Mouse (Mus musculus) hindbrain, embryonic 16.5 days (tissue): ENCODE data around the gene Galt. TPM values are rescaled to one million over a fixed set of nuclear protein-coding genes. Genes with fewer than 3 reads are reported as not detected.

ENCODE experiments used
- ATAC-seq: fragments of 200-750 bp; cut with Nextera tagmentation; 2 replicates; pipeline ENCODE4 v1.8.0; 2017; ENCODE audit warnings: moderate TSS enrichment, moderate library complexity
- H3K27ac ChIP-seq: fragments of 300-500 bp; sonication (generic); 2 replicates; pipeline ENCODE4 v1.5.1; 2014; ENCODE audit warnings: low read depth, mild to moderate bottlenecking, control low read depth, low read length, moderate library complexity
- H3K27me3 ChIP-seq: fragments of 300-500 bp; sonication (generic); replicated peaks from 2 replicates; pipeline ENCODE4 v1.6.1; 2014; ENCODE audit warnings: low read length; ENCODE audit not compliant: control insufficient read depth, insufficient read depth
- H3K36me3 ChIP-seq: fragments of 300-500 bp; sonication (generic); 2 replicates; pipeline ENCODE4 v1.6.1; 2014; ENCODE audit warnings: mild to moderate bottlenecking, low read length, moderate library complexity, mixed read lengths; ENCODE audit not compliant: control insufficient read depth, insufficient read depth
- H3K4me1 ChIP-seq: fragments of 300-500 bp; sonication (generic); 2 replicates; pipeline ENCODE4 v1.6.1; 2014; ENCODE audit warnings: low read depth, low read length; ENCODE audit not compliant: control insufficient read depth, insufficient read depth
- H3K4me2 ChIP-seq: fragments of 300-500 bp; sonication (generic); 2 replicates; pipeline ENCODE4 v1.6.1; 2014; ENCODE audit warnings: mild to moderate bottlenecking, low read length, control low read depth, moderate library complexity
- H3K4me3 ChIP-seq: fragments of 300-500 bp; sonication (generic); 2 replicates; pipeline ENCODE4 v1.5.1; 2014; ENCODE audit warnings: mild to moderate bottlenecking, low read length, control low read depth, moderate library complexity
- H3K9ac ChIP-seq: fragments of 300-500 bp; sonication (generic); 2 replicates; pipeline ENCODE4 v1.6.1; 2014; ENCODE audit warnings: low read depth, mild to moderate bottlenecking, control low read depth, low read length, moderate library complexity
- H3K9me3 ChIP-seq: fragments of 300-500 bp; sonication (generic); 2 replicates; pipeline ENCODE4 v1.6.1; 2014; ENCODE audit warnings: mild to moderate bottlenecking, low read length, moderate library complexity; ENCODE audit not compliant: control insufficient read depth
- WGBS: fragments of 180-500 bp; shearing (Covaris S2); extraction: QIAGEN DNeasy Blood & Tissue Kit; methylation state at CpG from one replicate; pipeline ENCODE4 v1.1.7; 2014; 5-methylcytosine and 5-hydroxymethylcytosine counted together
- polyA plus RNA-seq: library from polyadenylated mRNA; unstranded; fragments of >200 nt; fragmentation: Nextera tagmentation; extraction: Ambion mirVana; gene quantifications from 2 replicates; pipeline ENCODE4 v1.2.1, GENCODE M21; 2015

The Galt gene
- polyA plus RNA-seq, 1 experiment from 2014 or later, result 61.8 TPM

DNA sequence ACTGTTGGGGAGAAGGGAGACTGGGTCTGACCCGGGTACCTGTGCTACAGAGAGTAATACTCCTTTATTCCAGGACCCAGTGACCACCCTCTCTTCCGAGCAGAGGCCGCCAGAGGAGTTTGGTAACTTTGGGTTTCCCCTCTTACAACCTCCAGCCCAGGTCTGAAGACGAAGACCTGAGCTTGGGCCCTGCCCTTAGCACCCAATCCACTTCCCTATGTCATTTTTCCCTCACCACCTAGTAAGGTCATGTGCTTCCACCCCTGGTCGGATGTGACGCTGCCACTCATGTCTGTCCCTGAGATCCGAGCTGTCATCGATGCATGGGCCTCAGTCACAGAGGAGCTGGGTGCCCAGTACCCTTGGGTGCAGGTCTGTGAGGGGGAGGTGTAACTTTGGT is 1.4 kb downstream of the Galt start:
- peak overlapping the region; percentile 77 for H3K9ac ChIP-seq
- peaks cover 29% of the 10 kb centered on the region for H3K4me1 ChIP-seq
- H3K9me3 ChIP-seq, result no peaks in the 10 kb centered on the region
- ATAC-seq, result no peak
- H3K4me3 ChIP-seq, result peak overlapping the region; percentile 66
- H3K27ac ChIP-seq, result no peak overlapping the region
- no peaks in the 10 kb centered on the region for H3K36me3 ChIP-seq
- no peaks in the 10 kb centered on the region for H3K27me3 ChIP-seq
- 76% methylated on average over 8 of the region's 8 CpGs for WGBS
- peak overlapping the region; percentile 80 for H3K4me2 ChIP-seq

DNA sequence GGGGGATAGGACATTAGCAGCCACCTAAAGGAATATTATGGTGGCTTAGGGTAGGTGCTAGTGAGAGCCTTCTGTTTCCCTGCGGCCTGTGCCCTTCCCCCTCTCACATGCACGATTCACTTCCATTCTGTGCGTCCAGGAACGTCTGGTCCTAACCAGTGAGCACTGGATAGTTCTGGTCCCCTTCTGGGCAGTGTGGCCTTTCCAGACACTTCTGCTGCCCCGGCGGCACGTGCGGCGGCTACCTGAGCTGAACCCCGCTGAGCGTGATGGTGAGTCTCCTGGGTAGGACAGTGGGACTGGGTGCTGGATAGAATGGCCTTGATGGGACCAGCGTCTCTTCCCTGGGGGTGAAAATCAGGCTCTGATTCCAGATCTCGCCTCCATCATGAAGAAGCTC is 2.3 kb downstream of the Galt start:
- WGBS, result 90% methylated on average over 13 of the region's 13 CpGs
- H3K9ac ChIP-seq, result no peak overlapping the region
- no peak overlapping the region for H3K4me3 ChIP-seq
- no peak overlapping the region for H3K4me2 ChIP-seq
- H3K4me1 ChIP-seq, result peaks cover 33% of the 10 kb centered on the region
- no peaks in the 10 kb centered on the region for H3K9me3 ChIP-seq
- no peak overlapping the region for H3K27ac ChIP-seq
- no peaks in the 10 kb centered on the region for H3K36me3 ChIP-seq
- H3K27me3 ChIP-seq, result no peaks in the 10 kb centered on the region
- no peak for ATAC-seq

DNA sequence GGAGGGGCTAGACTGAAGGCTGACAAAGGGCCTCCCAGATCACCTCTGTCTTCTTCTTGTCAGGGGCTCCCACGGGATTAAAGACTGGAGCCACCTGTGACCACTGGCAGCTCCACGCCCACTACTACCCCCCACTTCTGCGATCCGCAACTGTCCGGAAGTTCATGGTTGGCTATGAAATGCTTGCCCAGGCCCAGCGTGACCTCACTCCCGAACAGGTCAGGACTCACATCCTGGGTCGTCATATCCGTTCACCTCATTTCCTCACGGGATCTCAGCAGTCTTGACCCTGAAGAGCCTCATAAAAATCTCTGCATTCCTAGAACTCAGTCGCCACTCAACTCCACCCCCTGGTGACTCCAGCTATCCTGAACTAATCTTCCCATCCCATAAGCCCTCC is 3.0 kb downstream of the Galt start:
- no peak overlapping the region for H3K27ac ChIP-seq
- no peak overlapping the region for H3K4me2 ChIP-seq
- no peaks in the 10 kb centered on the region for H3K9me3 ChIP-seq
- H3K4me3 ChIP-seq, result no peak overlapping the region
- no peaks in the 10 kb centered on the region for H3K27me3 ChIP-seq
- no peaks in the 10 kb centered on the region for H3K36me3 ChIP-seq
- H3K4me1 ChIP-seq, result peaks cover 38% of the 10 kb centered on the region
- H3K9ac ChIP-seq, result no peak overlapping the region
- 87% methylated on average over 11 of the region's 11 CpGs for WGBS
- no peak for ATAC-seq

DNA sequence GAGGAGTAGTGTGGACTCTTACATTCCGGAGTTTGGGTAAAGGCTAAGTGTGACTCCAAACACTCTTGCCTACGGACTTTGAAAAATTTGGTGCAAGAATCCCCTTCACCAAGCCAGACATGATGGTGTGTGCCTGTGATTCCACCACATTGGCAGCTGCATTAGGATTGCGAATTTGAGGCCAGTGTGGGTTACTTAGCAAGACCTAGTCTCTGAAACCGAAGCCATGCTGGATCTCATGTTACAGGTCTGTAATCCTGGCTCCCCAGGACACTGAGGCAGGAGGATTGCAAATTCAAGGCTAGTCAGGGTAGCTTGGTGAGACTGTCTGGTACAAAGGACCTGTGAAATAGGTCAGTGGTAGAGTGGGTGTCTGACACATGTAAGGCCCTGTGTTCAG is 3.7 kb downstream of the Galt start:
- Histone ChIP-seq H3K36me3 (no peaks in the 10 kb centered on the region), H3K27me3 (no peaks in the 10 kb centered on the region), H3K4me3 (no peak overlapping the region), H3K4me1 (peaks cover 38% of the 10 kb centered on the region), H3K27ac (no peak overlapping the region), H3K9ac (no peak overlapping the region), H3K4me2 (no peak overlapping the region), H3K9me3 (no peaks in the 10 kb centered on the region)
- no peak for ATAC-seq
- 90% methylated on average over 4 of the region's 4 CpGs for WGBS

DNA sequence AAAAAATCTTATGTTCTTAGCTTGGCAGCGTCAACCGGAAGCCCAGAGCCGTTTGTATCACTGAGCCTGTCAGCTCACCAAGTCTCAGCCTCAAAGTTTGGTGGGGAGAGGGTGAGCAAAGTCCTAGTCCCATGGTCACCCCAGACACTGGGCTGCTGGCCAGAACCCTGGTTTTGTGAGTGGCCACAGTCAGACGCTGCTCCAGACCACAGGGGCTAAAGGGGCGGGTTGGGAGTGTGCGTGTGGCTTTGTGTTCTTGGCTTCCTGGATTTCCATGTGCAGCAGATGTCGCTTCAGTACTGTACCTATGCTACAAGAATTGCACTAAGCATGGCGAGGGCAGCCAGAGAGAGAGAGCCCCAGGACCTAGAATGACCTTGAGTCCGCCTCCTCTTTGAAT is 4.2 kb downstream of the Galt start:
- no peak overlapping the region for H3K9ac ChIP-seq
- peaks cover 38% of the 10 kb centered on the region for H3K4me1 ChIP-seq

DNA sequence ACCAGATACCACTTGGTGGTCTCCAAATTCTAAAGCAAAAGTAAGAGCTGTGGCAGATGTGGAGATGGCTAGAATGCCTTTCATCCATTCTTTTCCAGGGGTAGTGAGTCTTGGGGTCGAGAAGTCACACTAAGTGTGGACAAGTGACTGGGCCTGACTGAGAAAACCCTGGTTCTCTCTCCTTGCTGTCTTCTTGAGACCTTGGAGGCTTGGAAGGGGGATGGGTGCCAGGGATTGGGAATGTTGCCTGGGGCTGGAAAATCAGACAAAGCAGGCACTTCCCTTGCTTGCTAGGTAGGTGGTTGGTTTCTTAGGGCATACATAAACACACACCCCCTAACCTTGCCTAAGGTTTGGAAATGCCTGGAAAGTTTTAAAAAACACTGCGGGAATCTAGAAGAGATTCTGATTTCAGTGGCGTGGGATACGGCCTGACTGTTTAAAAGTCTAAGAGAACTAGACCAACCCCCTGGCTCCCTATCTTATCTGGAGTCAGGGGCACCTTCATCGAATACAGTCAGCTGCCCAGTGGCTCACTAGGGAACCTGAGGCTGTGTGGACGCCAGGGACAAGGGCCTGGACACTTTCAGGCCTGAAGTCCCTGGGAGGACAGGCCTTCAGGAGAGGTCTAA is 4.7 kb downstream of the Galt start:
- H3K4me1 ChIP-seq, result peaks cover 36% of the 10 kb centered on the region
- H3K27ac ChIP-seq, result peak overlapping the region; percentile 57; the same call in 1 of the 2 replicates
- H3K36me3 ChIP-seq, result no peaks in the 10 kb centered on the region
- 44% methylated on average over 6 of the region's 6 CpGs for WGBS
- no peaks in the 10 kb centered on the region for H3K27me3 ChIP-seq
- peak overlapping the region; percentile 52 for H3K4me2 ChIP-seq
- H3K9ac ChIP-seq, result peak overlapping the region; percentile 57
- H3K9me3 ChIP-seq, result no peaks in the 10 kb centered on the region
- H3K4me3 ChIP-seq, result peak overlapping the region; percentile 34
- no peak for ATAC-seq

More for the DNA sequence above, 4.2 kb downstream of the Galt start:
- no peak overlapping the region for H3K4me3 ChIP-seq
- no peak for ATAC-seq
- no peaks in the 10 kb centered on the region for H3K9me3 ChIP-seq
- no peaks in the 10 kb centered on the region for H3K36me3 ChIP-seq
- no peak overlapping the region for H3K4me2 ChIP-seq
- no peak overlapping the region for H3K27ac ChIP-seq
- H3K27me3 ChIP-seq, result no peaks in the 10 kb centered on the region
- WGBS, result 78% methylated on average over 9 of the region's 9 CpGs

DNA sequence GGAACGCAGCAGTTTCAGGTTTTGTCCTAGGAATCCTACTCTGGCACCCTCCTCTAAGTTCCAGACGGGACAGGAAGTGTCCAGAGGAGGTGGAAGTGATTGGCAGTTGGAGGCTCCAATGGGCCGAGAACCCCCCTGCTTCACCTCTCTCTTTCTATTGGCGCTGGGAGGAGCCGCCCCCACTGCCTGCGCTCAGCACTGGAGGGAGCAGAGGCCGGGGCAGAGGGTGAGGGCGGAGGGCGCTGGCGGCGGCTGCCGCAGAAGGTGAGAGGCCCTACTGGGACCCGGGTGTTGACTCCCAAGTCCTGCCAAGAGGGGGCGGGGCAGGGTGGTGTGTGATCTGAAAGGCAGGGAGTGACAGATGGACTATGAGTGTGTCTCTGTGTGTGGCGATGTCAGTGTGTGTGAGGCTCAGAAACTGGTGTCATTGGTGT is 5.3 kb downstream of the Galt start:
- Histone ChIP-seq H3K9me3 (no peaks in the 10 kb centered on the region), H3K9ac (peak overlapping the region; percentile 57), H3K27me3 (no peaks in the 10 kb centered on the region), H3K4me2 (peak overlapping the region; percentile 52), H3K4me1 (peaks cover 35% of the 10 kb centered on the region), H3K4me3 (peak overlapping the region; percentile 34), H3K27ac (peak overlapping the region; percentile 57; the same call in 1 of the 2 replicates), H3K36me3 (no peaks in the 10 kb centered on the region)
- WGBS, result under 1% methylated on average over 15 of the region's 15 CpGs
- ATAC-seq, result peak; percentile 77

DNA sequence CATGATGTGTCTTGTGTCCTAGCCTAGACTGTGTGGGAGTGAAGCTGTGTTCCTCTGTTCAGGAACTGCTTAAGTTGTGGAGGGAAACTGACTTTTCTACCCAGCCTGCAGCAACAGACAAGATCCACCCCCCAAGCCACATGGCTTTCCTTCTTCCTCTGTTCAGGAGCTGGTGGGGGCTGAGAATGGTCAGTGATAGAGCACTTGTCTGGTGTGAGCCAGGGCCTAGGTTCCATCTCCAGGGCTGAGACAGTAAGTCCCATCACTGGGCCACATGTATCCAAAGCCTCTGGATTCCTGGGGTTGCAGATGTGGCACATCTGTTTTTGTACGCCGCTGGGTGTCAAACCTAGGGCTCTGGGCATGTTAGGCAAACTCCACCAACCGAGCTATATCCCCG is 5.9 kb downstream of the Galt start:
- peak overlapping the region; percentile 52 for H3K4me2 ChIP-seq
- no peaks in the 10 kb centered on the region for H3K27me3 ChIP-seq
- peaks cover 35% of the 10 kb centered on the region for H3K4me1 ChIP-seq
- H3K27ac ChIP-seq, result peak overlapping the region; percentile 57; the same call in 1 of the 2 replicates
- WGBS, result 81% methylated on average over 4 of the region's 4 CpGs
- H3K36me3 ChIP-seq, result no peaks in the 10 kb centered on the region
- H3K9ac ChIP-seq, result peak overlapping the region; percentile 57
- 0 out of 2 replicates have a peak, but pooled peaks have one; percentile 10 for ATAC-seq
- peak overlapping the region; percentile 34 for H3K4me3 ChIP-seq
- H3K9me3 ChIP-seq, result no peaks in the 10 kb centered on the region

DNA sequence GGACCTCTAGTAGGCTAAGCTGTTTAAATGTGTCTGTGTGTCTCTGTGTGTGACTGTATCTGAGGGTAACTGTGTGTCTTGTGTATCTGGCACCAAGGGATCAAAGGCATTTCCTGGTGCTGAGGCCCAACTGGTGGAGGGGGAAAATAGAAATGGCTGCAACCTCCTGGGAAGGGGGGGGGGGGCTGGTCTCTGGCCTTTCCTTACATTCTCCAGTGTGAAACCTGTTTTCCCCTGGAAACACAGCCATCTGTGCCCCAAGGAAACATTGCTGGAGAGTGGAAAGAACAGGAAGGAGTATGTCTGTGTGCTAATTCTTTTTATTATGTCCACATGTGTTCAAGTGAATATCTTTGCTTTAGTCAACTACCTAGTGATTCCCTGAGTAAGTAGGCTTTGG is 6.7 kb downstream of the Galt start:
- H3K4me2 ChIP-seq, result peak overlapping the region; percentile 52
- no peak overlapping the region for H3K4me3 ChIP-seq

More for the DNA sequence above, 6.7 kb downstream of the Galt start:
- peaks cover 29% of the 10 kb centered on the region for H3K4me1 ChIP-seq
- no peaks in the 10 kb centered on the region for H3K27me3 ChIP-seq
- H3K27ac ChIP-seq, result no peak overlapping the region
- no peak for ATAC-seq
- H3K36me3 ChIP-seq, result no peaks in the 10 kb centered on the region
- H3K9ac ChIP-seq, result no peak overlapping the region
- no peaks in the 10 kb centered on the region for H3K9me3 ChIP-seq
